Mouse (Mus musculus) neural tube, embryonic 14.5 days (tissue): Measurements from ENCODE around the gene Pptc7. TPM values are rescaled to one million over a fixed set of nuclear protein-coding genes. Genes with fewer than 3 reads are reported as not detected.
A peak's percentile ranks its signal among the peaks of the same experiment; 100 is the strongest.

Experiments
- ATAC-seq: fragments of 200-750 bp; cut with Nextera tagmentation; 2 replicates; pipeline ENCODE4 v1.8.0; 2017; ENCODE audit warnings: low read depth, mild to moderate bottlenecking, moderate TSS enrichment, moderate library complexity
- H3K27ac ChIP-seq: fragments of 300-500 bp; sonication (generic); 2 replicates; pipeline ENCODE4 v1.5.1; 2014; ENCODE audit warnings: low read depth, mild to moderate bottlenecking, control low read depth, low read length, moderate library complexity, mixed read lengths
- H3K27me3 ChIP-seq: fragments of 300-500 bp; sonication (generic); 2 replicates; pipeline ENCODE4 v1.6.1; 2014; ENCODE audit warnings: low read length; ENCODE audit not compliant: control insufficient read depth, insufficient read depth
- H3K36me3 ChIP-seq: fragments of 300-500 bp; sonication (generic); 2 replicates; pipeline ENCODE4 v1.6.1; 2014; ENCODE audit warnings: low read length, mixed read lengths; ENCODE audit not compliant: control insufficient read depth, insufficient read depth
- H3K4me1 ChIP-seq: fragments of 300-500 bp; sonication (generic); 2 replicates; pipeline ENCODE4 v1.6.1; 2014; ENCODE audit warnings: low read length; ENCODE audit not compliant: control insufficient read depth, insufficient read depth
- H3K4me2 ChIP-seq: fragments of 300-500 bp; sonication (generic); 2 replicates; pipeline ENCODE4 v1.6.1; 2014; ENCODE audit warnings: mild to moderate bottlenecking, low read depth, low read length, control low read depth
- H3K4me3 ChIP-seq: fragments of 300-500 bp; sonication (generic); 2 replicates; pipeline ENCODE4 v1.5.1; 2014; ENCODE audit warnings: low read depth, low read length, control low read depth, mixed read lengths
- H3K9ac ChIP-seq: fragments of 300-500 bp; sonication (generic); replicated peaks from 2 replicates; pipeline ENCODE4 v1.6.1; 2014; ENCODE audit warnings: low read depth, mild to moderate bottlenecking, control low read depth, low read length, mixed read lengths
- H3K9me3 ChIP-seq: fragments of 300-500 bp; sonication (generic); 2 replicates; pipeline ENCODE4 v1.6.1; 2016; ENCODE audit warnings: low read length; ENCODE audit not compliant: control insufficient read depth
- WGBS: fragments of 180-500 bp; shearing (Covaris S2); extraction: QIAGEN DNeasy Blood & Tissue Kit; methylation state at CpG from one replicate; pipeline ENCODE4 v1.1.7; 2014; 5-methylcytosine and 5-hydroxymethylcytosine counted together
- polyA plus RNA-seq: library from polyadenylated mRNA; unstranded; fragments of >200 nt; fragmentation: Nextera tagmentation; extraction: Ambion mirVana; gene quantifications from 2 replicates; pipeline ENCODE4 v1.2.1, GENCODE M21; 2014

Gene Pptc7
- polyA plus RNA-seq, 1 experiment from 2014 or later, result 9.2 TPM

DNA sequence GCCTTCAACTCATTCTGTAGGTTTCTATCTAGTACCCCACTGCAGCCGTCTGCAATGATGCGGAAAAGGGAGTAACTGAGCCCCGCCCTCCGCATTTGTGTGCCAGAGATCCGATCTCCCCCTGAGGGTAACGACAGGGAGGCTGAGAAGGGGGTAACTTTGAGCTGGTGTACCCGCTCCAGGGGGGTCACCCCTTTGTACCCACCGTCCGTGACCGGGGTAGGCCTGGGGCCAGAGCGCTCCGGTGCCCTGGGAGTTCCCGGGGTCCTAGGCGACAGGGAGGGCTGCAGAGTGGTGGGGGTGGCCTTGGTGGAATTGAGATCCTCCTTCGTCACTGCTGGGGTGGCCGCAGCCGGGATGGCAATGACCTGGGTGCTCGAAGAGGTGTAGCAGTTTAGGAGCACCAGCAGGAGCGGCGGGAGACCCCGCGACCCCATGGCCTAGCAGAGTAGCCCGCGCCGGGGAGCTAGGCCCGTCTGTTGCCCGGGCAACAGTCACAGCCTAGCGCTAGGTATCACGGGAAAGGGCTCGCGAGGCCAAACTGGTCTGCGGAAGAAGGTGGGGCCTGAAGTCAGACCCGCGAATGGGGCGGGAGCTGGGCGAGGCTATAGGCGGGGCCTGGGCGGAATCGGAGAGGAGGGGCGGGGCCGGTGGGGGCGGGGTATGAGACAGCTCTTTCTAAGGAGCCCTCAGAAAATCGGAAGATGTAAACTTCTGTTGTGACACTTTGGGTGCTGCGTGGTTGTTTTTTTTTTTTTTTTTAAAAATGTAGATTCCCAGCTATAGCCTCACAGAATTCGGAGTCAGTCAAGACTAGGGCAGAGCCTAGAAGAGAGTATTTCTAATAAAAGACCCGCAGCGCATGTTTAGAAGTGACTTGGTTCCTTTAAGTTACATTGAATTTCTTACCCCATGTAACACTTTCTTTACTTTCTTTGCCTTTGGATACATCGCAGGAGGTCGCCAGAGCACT is 19.9 kb upstream of the Pptc7 start, which contains the start of gene Tctn1:
Gene Tctn1, minus strand, starts transcription at position 528 of the 973 bp plus-strand sequence.
- WGBS, result 1% methylated on average over 49 of the region's 49 CpGs
- Histone ChIP-seq H3K36me3 (no peaks in the 10 kb centered on the region), H3K27ac (peak within 1 kb of the TSS; percentile 55), H3K9ac (peak within 1 kb of the TSS; percentile 86), H3K27me3 (no peaks in the 10 kb centered on the region), H3K4me1 (peaks cover 7% of the 10 kb centered on the region; the same call in 1 of the 2 replicates), H3K9me3 (no peaks in the 10 kb centered on the region), H3K4me3 (peak within 1 kb of the TSS; percentile 73), H3K4me2 (peak within 1 kb of the TSS; percentile 64)
- peak; percentile 98 for ATAC-seq

GRCm38 (mm10) chr5:122265187-122265586 is 19.0 kb upstream of the Pptc7 start:
- Histone ChIP-seq H3K27ac (no peak overlapping the region), H3K27me3 (no peaks in the 10 kb centered on the region), H3K9ac (no peak overlapping the region), H3K4me2 (no peak overlapping the region), H3K4me1 (peaks cover 7% of the 10 kb centered on the region; the same call in 1 of the 2 replicates), H3K4me3 (no peak overlapping the region), H3K9me3 (no peaks in the 10 kb centered on the region), H3K36me3 (no peaks in the 10 kb centered on the region)
- ATAC-seq, result no peak
- WGBS, result 72% methylated on average over 3 of the region's 3 CpGs

DNA sequence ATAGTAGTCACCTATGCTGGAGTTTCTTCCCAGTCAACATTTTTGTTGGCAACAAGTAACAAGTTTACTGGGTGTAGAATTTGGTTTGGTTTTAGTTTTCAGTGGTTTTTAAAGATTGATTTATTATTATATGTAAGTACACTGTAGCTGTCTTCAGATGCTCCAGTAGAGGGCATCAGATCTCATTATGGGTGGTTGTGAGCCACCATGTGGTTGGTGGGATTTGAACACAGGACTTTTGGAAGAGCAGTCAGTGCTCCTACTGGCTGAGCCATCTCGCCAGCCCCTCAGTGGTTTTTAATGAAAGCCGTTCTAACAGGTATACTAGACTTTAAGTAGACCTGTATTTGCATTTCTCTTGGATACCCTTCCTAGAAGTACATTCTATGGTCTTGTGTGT is 18.2 kb upstream of the Pptc7 start:
- ATAC-seq, result no peak
- no peaks in the 10 kb centered on the region for H3K9me3 ChIP-seq
- no peak overlapping the region for H3K27ac ChIP-seq
- no peaks in the 10 kb centered on the region for H3K27me3 ChIP-seq
- WGBS, result 97% methylated on average over 2 of the region's 2 CpGs
- no peak overlapping the region for H3K9ac ChIP-seq
- no peak overlapping the region for H3K4me2 ChIP-seq
- peaks cover 7% of the 10 kb centered on the region; the same call in 1 of the 2 replicates for H3K4me1 ChIP-seq
- H3K4me3 ChIP-seq, result no peak overlapping the region
- H3K36me3 ChIP-seq, result no peaks in the 10 kb centered on the region

DNA sequence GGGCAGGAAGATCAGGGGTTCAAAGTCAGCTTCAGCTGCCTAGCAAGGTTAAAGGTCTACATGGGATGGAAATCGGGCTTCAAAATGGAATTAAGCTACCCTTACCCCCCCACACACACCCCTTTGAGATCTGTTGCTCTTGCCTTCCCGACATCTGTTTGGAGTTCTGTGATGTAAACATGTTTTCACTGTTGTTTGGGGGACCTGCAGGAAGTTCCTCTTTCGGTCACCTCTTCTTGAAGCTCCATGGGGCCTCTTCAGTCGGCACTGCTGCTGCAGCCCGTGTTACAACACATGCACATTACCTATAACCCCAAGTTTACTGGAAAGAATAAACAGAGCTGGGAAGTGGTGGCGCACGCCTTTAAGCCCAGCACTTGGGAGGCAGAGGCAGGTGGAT is 17.0 kb upstream of the Pptc7 start:
- Histone ChIP-seq H3K9ac (no peak overlapping the region), H3K9me3 (no peaks in the 10 kb centered on the region), H3K36me3 (no peaks in the 10 kb centered on the region), H3K4me2 (no peak overlapping the region), H3K27me3 (no peaks in the 10 kb centered on the region), H3K4me1 (peaks cover 7% of the 10 kb centered on the region; the same call in 1 of the 2 replicates), H3K4me3 (no peak overlapping the region), H3K27ac (no peak overlapping the region)
- 82% methylated on average over 7 of the region's 7 CpGs for WGBS
- ATAC-seq, result no peak

DNA sequence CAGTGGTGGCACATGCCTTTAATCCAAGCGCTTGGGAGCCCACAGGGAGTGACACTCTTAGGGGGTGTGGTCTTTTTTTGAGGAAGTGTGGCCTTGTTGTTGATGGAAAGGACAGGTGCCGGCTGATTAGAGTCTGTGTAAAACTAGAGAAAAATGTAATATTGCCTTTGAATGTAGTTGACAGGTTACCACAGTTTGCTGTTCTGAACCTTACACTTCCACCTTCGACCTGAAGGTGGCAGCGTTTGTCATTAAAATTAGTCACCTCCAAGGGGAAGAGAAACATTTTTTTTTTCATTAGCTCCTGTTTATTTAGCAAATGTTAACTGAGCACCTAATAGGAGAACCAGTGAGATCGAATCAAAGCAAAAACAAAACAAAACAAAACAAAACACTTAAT is 16.3 kb upstream of the Pptc7 start:
- no peaks in the 10 kb centered on the region for H3K27me3 ChIP-seq
- 33% methylated on average over 5 of the region's 5 CpGs for WGBS
- no peaks in the 10 kb centered on the region for H3K9me3 ChIP-seq
- no peak overlapping the region for H3K9ac ChIP-seq
- no peak overlapping the region for H3K27ac ChIP-seq
- no peak overlapping the region for H3K4me3 ChIP-seq
- H3K4me2 ChIP-seq, result no peak overlapping the region
- H3K4me1 ChIP-seq, result peaks cover 7% of the 10 kb centered on the region; the same call in 1 of the 2 replicates
- no peak for ATAC-seq
- H3K36me3 ChIP-seq, result no peaks in the 10 kb centered on the region

- WGBS, result 71% methylated on average over 12 of the region's 12 CpGs
- no peaks in the 10 kb centered on the region for H3K9me3 ChIP-seq
- H3K27ac ChIP-seq, result no peak overlapping the region
- ATAC-seq, result no peak
- no peak overlapping the region for H3K4me3 ChIP-seq
- H3K4me1 ChIP-seq, result no peaks in the 10 kb centered on the region
- no peak overlapping the region for H3K9ac ChIP-seq
- H3K36me3 ChIP-seq, result no peaks in the 10 kb centered on the region
- no peaks in the 10 kb centered on the region for H3K27me3 ChIP-seq
- H3K4me2 ChIP-seq, result no peak overlapping the region
These were observed 15.1 kb upstream of the Pptc7 start for GRCm38 (mm10) chr5:122268858-122269604.

DNA sequence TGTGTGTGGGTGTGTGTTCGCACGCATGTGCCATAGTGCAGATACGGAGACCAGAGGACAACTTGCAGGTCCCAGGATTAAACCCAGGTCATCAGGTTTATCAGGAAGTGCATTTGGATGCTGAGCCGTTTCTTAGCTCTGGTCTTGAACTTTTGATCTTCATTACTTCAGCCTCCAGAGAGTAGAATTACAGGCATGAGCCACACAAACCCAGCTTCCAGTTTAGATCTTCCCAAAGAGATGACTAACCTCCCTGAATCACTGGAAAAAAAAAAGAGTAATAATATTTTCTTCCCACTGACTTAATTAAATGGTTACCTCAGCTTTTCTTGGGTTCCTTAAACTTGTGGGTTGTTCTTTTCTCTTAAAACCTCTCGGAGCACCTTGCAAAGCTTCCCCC is 11.3 kb upstream of the Pptc7 start:
- WGBS, result 89% methylated on average over 5 of the region's 5 CpGs
- Histone ChIP-seq H3K4me1 (no peaks in the 10 kb centered on the region), H3K9ac (no peak overlapping the region), H3K36me3 (no peaks in the 10 kb centered on the region), H3K9me3 (no peaks in the 10 kb centered on the region), H3K27me3 (no peaks in the 10 kb centered on the region), H3K4me2 (no peak overlapping the region), H3K27ac (no peak overlapping the region), H3K4me3 (no peak overlapping the region)
- ATAC-seq, result no peak

DNA sequence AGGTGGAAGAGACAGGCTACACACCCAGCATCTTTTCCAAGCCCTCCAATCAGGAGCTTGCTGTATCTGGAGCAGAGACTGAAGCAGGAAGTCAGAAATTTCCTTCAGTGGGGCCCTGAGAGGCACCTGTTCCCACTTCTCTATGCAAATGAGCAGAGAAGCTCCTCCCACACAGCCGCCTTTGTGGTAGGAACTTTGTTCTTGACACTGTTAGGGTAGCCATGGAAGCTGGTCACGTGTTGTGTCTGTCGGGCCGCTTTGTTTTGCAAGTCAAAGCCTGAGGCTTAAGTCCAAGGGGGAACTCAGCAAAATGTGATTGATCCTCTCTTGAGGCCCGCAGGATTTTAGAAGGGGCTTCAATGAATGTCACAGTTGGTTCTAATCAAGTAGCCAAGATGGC is 9.4 kb upstream of the Pptc7 start:
- no peak overlapping the region for H3K4me3 ChIP-seq
- ATAC-seq, result no peak
- H3K27ac ChIP-seq, result no peak overlapping the region
- H3K36me3 ChIP-seq, result no peaks in the 10 kb centered on the region
- no peaks in the 10 kb centered on the region for H3K9me3 ChIP-seq
- 23% methylated on average over 5 of the region's 5 CpGs for WGBS
- H3K27me3 ChIP-seq, result no peaks in the 10 kb centered on the region
- no peak overlapping the region for H3K9ac ChIP-seq
- H3K4me1 ChIP-seq, result no peaks in the 10 kb centered on the region
- H3K4me2 ChIP-seq, result no peak overlapping the region

- WGBS, result 74% methylated on average over 7 of the region's 7 CpGs
- no peak for ATAC-seq
These were observed 5.2 kb upstream of the Pptc7 start for GRCm38 (mm10) chr5:122278946-122279345.

More at GRCm38 (mm10) chr5:122278946-122279345, 5.2 kb upstream of the Pptc7 start:
- Histone ChIP-seq H3K4me1 (no peaks in the 10 kb centered on the region), H3K9ac (no peak overlapping the region), H3K9me3 (no peaks in the 10 kb centered on the region), H3K4me3 (no peak overlapping the region), H3K27ac (no peak overlapping the region), H3K27me3 (peaks cover 3% of the 10 kb centered on the region; the same call in 1 of the 2 replicates), H3K36me3 (no peaks in the 10 kb centered on the region), H3K4me2 (no peak overlapping the region)
